Mouse (Mus musculus) liver, embryonic 11.5 days (tissue): ENCODE data around the gene Ugt1a10. TPM values are rescaled to one million over a fixed set of nuclear protein-coding genes. Genes with fewer than 3 reads are reported as not detected.

Source experiments
- ATAC-seq: fragments of 200-750 bp; cut with Nextera tagmentation; replicated peaks from 2 replicates; pipeline ENCODE4 v1.8.0; 2017; ENCODE audit warnings: moderate number of reproducible peaks, mild to moderate bottlenecking, moderate TSS enrichment, moderate library complexity; ENCODE audit not compliant: low FRiP score
- DNase-seq: peaks from one replicate; pipeline ENCODE4 v3.0.0-alpha.2; 2017; ENCODE audit warnings: low spot score
- H3K27ac ChIP-seq: fragments of 300-500 bp; sonication (generic); 2 replicates; pipeline ENCODE4 v1.5.1; 2014; ENCODE audit warnings: mild to moderate bottlenecking, low read depth, low read length, control low read depth
- H3K27me3 ChIP-seq: fragments of 300-500 bp; sonication (generic); replicated peaks from 2 replicates; pipeline ENCODE4 v1.6.1; 2014; ENCODE audit warnings: low read length, mixed read lengths; ENCODE audit not compliant: control insufficient read depth, insufficient read depth
- H3K36me3 ChIP-seq: fragments of 300-500 bp; sonication (generic); 2 replicates; pipeline ENCODE4 v1.6.1; 2014; ENCODE audit warnings: mild to moderate bottlenecking, low read length, moderate library complexity, mixed read lengths; ENCODE audit not compliant: control insufficient read depth, insufficient read depth
- H3K4me1 ChIP-seq: fragments of 300-500 bp; sonication (generic); replicated peaks from 2 replicates; pipeline ENCODE4 v1.6.1; 2014; ENCODE audit warnings: low read length, mixed read lengths; ENCODE audit not compliant: control insufficient read depth, insufficient read depth
- H3K4me2 ChIP-seq: fragments of 300-500 bp; sonication (generic); 2 replicates; pipeline ENCODE4 v1.6.1; 2014; ENCODE audit warnings: mild to moderate bottlenecking, control low read depth, moderate library complexity
- H3K4me3 ChIP-seq: fragments of 300-500 bp; sonication (generic); 2 replicates; pipeline ENCODE4 v1.5.1; 2014; ENCODE audit warnings: low read depth, low read length, control low read depth
- H3K9ac ChIP-seq: fragments of 300-500 bp; sonication (generic); 2 replicates; pipeline ENCODE4 v1.6.1; 2014; ENCODE audit warnings: low read depth, low read length, control low read depth
- H3K9me3 ChIP-seq: fragments of 300-500 bp; sonication (generic); 2 replicates; pipeline ENCODE4 v1.6.1; 2016; ENCODE audit warnings: low read length, inconsistent platforms, mixed read lengths; ENCODE audit not compliant: control insufficient read depth
- WGBS: fragments of 180-500 bp; shearing (Covaris S2); extraction: QIAGEN DNeasy Blood & Tissue Kit; methylation state at CpG from one replicate; pipeline ENCODE4 v1.1.7; 2014; 5-methylcytosine and 5-hydroxymethylcytosine counted together
- polyA plus RNA-seq: library from polyadenylated mRNA; unstranded; fragments of >200 nt; fragmentation: Nextera tagmentation; extraction: Ambion mirVana; gene quantifications from 2 replicates; pipeline ENCODE4 v1.2.1, GENCODE M21; 2014

Gene Ugt1a10
- polyA plus RNA-seq, 1 experiment from 2014 or later = not detected

DNA sequence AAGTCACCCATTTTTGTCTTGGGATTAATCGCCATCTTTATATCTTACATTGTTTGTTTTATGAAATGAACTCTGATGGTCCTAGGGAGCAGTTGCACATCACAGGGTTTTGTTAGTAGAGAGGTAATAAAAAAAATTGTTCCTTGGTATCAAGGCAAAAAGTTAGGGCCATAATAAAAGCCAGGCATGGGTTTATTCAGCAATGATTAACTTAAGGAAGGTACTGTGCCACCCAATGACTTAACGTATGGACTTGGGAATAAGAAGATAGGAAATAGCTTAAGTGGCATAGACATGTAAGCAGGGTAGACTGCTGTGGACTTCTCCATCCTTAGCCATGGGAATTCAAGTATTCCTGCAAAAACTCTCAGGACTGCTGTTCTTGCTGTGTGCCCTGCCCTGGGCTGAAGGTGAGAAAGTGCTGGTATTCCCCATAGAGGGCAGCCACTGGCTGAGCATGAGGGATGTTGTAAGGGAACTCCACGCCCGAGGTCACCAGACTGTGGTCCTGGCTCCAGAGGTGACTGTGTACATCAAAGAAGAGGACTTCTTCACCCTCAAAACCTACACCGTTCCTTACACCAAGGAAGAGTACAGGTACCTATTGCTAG is 131.2 kb downstream of the Ugt1a10 start:
- no peak overlapping the region for H3K9ac ChIP-seq
- H3K9me3 ChIP-seq = no peaks in the 10 kb centered on the region
- H3K4me2 ChIP-seq = no peak overlapping the region
- no peaks in the 10 kb centered on the region for H3K36me3 ChIP-seq
- no peaks in the 10 kb centered on the region for H3K27me3 ChIP-seq
- H3K27ac ChIP-seq = no peak overlapping the region
- WGBS = 79% methylated on average over 5 of the region's 5 CpGs
- no peak for ATAC-seq
- H3K4me3 ChIP-seq = no peak overlapping the region
- no peaks in the 10 kb centered on the region for H3K4me1 ChIP-seq
- no peak for DNase-seq

DNA sequence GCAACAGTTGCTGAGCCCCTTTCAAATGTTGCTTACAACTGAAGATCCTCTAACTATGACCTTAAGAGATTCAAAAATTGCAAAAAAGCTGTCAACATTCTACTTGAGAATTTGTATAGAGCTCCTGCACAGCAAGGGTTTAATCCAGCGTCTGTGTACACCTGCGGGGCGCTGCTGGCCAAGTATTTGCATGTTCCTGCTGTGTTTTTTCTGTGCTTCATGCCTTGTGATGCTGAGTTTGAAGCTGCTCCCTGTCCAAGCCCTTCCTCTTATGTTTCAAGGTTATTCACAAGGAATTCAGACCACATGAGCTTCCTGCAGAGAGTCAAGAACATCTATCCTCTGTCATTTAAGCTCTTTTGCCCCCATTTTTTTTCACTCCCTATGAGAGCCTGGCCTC is 136.9 kb downstream of the Ugt1a10 start:
- H3K27ac ChIP-seq = no peak overlapping the region
- no peak for DNase-seq
- H3K36me3 ChIP-seq = no peaks in the 10 kb centered on the region
- whole genome bisulfite sequencing = 61% methylated on average over 3 of the region's 3 CpGs
- H3K4me2 ChIP-seq = no peak overlapping the region
- no peak overlapping the region for H3K4me3 ChIP-seq
- no peaks in the 10 kb centered on the region for H3K4me1 ChIP-seq
- no peak for ATAC-seq
- no peak overlapping the region for H3K9ac ChIP-seq
- H3K9me3 ChIP-seq = no peaks in the 10 kb centered on the region
- H3K27me3 ChIP-seq = no peaks in the 10 kb centered on the region

DNA sequence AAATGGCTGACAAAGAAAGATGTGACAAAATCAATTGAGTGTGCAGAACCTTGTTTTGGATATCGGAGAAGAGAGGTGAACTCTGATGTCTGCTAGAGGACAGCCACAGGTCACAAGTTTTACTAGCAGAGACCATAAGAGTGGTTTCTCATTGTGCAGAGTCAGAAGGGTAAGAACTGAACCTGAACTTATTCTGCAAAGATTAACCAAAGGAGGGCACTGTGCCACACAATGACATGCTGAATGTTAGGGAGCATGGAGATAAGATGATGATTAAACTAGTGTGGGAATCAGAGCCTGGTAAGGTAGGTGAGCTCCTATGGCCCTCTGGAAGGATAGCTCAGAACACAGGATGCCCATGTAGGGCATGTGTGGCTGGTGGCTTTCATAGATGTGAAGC is 140.5 kb downstream of the Ugt1a10 start:
- Histone ChIP-seq H3K27me3 (no peaks in the 10 kb centered on the region), H3K27ac (no peak overlapping the region), H3K4me2 (no peak overlapping the region), H3K4me1 (no peaks in the 10 kb centered on the region), H3K4me3 (no peak overlapping the region), H3K9me3 (no peaks in the 10 kb centered on the region), H3K9ac (no peak overlapping the region), H3K36me3 (no peaks in the 10 kb centered on the region)
- 90% methylated on average over 1 of the region's 1 CpGs for WGBS
- ATAC-seq (no peak), DNase-seq (no peak)

DNA sequence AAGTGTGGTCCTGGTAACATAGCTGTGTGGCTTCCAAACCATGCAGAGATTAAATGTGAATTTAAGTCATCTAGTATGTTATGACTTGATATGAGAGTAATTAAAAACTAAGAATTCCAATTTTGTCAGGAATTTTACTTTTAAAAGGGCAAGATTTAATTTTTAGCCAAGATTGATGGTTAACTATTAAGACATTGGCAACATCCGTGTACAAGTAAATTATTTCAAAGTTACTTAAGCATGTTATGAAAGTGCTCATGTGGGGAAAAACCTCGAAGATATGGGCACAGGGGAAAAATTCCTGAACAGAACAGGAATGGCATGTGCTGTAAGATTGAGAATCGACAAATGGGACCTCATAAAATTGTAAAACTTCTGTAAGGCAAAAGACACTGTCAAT is 142.3 kb downstream of the Ugt1a10 start:
- Histone ChIP-seq H3K27ac (no peak overlapping the region), H3K27me3 (no peaks in the 10 kb centered on the region), H3K9ac (no peak overlapping the region), H3K36me3 (no peaks in the 10 kb centered on the region), H3K9me3 (no peaks in the 10 kb centered on the region), H3K4me1 (no peaks in the 10 kb centered on the region), H3K4me3 (no peak overlapping the region), H3K4me2 (no peak overlapping the region)
- 67% methylated on average over 3 of the region's 3 CpGs for WGBS
- DNase-seq (no peak), ATAC-seq (no peak)

DNA sequence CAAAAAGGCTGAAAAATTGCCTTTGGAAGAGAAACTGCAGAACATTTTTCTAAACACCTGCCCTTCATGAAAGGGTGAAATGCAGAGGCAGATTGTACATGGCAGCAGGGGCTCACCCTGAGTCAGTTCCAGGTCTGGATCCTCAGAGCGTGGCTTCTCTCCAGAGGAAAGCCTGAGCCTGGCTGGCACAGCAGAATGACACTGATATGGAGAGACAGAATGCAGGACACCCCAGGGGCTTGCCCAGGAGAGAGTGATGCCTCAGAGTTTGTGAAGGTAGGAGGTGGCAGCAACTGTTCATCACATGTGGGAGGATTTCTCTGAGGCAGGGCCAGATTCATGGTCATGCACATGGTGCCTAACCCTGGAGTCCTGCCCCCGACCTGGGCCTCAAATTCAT is 144.8 kb downstream of the Ugt1a10 start:
- H3K4me1 ChIP-seq = no peaks in the 10 kb centered on the region
- no peak overlapping the region for H3K9ac ChIP-seq
- no peak overlapping the region for H3K4me2 ChIP-seq
- ATAC-seq = no peak
- no peak overlapping the region for H3K27ac ChIP-seq
- no peaks in the 10 kb centered on the region for H3K36me3 ChIP-seq
- H3K27me3 ChIP-seq = no peaks in the 10 kb centered on the region
- no peak for DNase-seq
- no peaks in the 10 kb centered on the region; the same call in 1 of the 2 replicates for H3K9me3 ChIP-seq
- 73% methylated on average over 2 of the region's 2 CpGs for WGBS
- H3K4me3 ChIP-seq = no peak overlapping the region

DNA sequence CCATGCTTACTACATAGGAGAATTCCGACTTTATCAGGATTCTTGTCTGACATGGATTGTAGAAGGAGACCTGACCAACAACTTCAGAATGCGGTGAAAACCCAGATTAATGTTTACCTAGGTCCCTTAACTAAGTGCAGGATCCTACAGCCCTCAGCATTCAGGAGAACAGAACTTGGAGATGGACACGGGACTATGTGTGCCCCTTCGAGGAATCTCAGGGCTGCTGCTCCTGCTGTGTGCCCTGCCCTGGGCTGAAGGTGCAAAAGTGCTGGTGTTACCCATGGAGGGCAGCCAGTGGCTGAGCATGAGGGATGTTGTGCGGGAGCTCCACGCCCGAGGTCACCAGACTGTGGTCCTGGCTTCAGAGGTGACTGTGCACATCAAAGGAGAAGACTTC is 145.3 kb downstream of the Ugt1a10 start, which contains the start of gene Ugt1a2:
Gene Ugt1a2 (plus strand): TSS at position 146 of the 400 bp plus-strand sequence.
- no peak within 1 kb of the TSS for H3K4me3 ChIP-seq
- no peak within 1 kb of the TSS for H3K27ac ChIP-seq
- no peaks in the 10 kb centered on the region for H3K36me3 ChIP-seq
- H3K9me3 ChIP-seq = no peaks in the 10 kb centered on the region; the same call in 1 of the 2 replicates
- no peaks in the 10 kb centered on the region for H3K4me1 ChIP-seq
- no peak within 1 kb of the TSS for H3K4me2 ChIP-seq
- no peaks in the 10 kb centered on the region for H3K27me3 ChIP-seq
- H3K9ac ChIP-seq = no peak within 1 kb of the TSS
- ATAC-seq (no peak), DNase-seq (no peak)
- WGBS = 64% methylated on average over 7 of the region's 7 CpGs

DNA sequence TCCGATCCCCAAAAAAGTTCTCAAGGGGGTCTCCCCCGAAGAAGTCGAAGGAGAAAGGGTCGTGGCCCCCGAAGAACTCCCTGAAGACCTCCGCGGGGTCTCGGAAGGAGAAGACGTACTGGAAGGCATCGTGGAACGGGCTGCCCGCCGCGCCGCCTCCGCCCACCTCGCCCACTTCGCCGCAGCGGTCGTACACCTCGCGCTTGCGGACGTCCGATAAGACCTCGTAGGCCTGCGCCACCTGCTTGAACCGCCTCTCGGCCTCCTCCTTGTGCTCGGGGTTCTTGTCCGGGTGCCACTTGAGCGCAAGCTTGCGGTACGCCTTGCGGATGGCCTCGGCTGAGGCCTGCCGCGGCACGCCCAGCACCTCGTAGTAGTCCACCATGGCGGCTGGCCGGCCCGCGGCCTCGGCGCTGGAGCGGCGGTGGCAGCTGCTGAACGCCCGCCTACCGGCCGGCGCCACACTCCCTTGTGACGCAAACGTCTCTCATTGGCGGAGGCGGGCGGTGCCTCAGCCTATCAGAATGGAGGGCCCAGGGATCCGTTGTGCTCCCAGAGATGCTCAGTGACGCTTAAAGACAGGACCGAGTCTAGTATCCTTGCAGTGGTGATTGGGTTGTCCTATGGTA is 150.2 kb downstream of the Ugt1a10 start, which contains the start of gene Dnajb3:
Gene Dnajb3 (minus strand): TSS at position 489 of the 629 bp plus-strand sequence.
- peak within 1 kb of the TSS; percentile 83 for H3K27ac ChIP-seq
- no peaks in the 10 kb centered on the region for H3K27me3 ChIP-seq
- H3K4me3 ChIP-seq = peak within 1 kb of the TSS; percentile 56
- H3K9me3 ChIP-seq = no peaks in the 10 kb centered on the region; the same call in 1 of the 2 replicates
- ATAC-seq = peak; percentile 88
- DNase-seq = peak; percentile 82
- peak within 1 kb of the TSS; percentile 77 for H3K4me2 ChIP-seq
- whole genome bisulfite sequencing = 6% methylated on average over 62 of the region's 62 CpGs
- H3K36me3 ChIP-seq = no peaks in the 10 kb centered on the region
- H3K4me1 ChIP-seq = peaks cover 3% of the 10 kb centered on the region; the same call in 1 of the 2 replicates
- peak within 1 kb of the TSS; percentile 76 for H3K9ac ChIP-seq

DNA sequence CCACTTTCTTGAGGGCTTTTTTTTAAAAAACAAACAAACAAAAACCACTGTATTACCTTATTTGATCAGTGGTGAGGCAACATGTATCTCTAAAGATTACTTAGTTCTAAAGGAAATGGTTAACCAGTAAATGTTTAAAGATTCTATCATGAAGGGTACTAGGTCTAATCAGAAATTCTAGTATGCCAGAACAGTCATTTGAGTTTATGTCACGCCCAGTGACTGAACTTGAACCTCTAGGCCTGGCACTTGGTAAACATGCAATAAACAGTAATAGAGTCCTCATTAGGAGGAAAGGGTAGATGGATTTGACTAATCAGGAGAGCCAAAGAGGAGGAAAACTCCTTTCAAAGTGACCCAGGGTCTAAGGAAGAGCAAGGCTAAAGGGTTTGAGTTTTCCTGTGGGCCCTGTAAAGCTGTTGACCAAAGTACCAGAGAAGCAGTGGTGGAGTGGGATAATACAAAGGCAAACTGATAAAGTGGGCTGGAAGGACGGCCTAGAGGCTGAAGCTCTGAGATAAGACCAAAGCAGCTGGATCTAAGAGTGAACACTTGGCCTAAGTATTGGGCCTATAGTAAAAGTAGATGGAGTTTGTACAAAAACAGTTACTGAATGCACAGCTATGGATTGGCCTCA is 151.8 kb downstream of the Ugt1a10 start:
- Histone ChIP-seq H3K27ac (peak overlapping the region; percentile 83), H3K4me2 (peak overlapping the region; percentile 37), H3K36me3 (no peaks in the 10 kb centered on the region), H3K4me3 (no peak overlapping the region), H3K9me3 (peaks cover 7% of the 10 kb centered on the region), H3K27me3 (no peaks in the 10 kb centered on the region), H3K9ac (no peak overlapping the region), H3K4me1 (peaks cover 3% of the 10 kb centered on the region; the same call in 1 of the 2 replicates)
- DNase-seq (peak; percentile 32), ATAC-seq (peak; percentile 88)
- WGBS = 47% methylated on average over 2 of the region's 2 CpGs
